Mouse (Mus musculus): ENCODE measurements around the gene Sertad4. TPM values are rescaled to one million over a fixed set of nuclear protein-coding genes. Genes with fewer than 3 reads are reported as not detected.

The Sertad4 gene
- polyA plus RNA-seq, 1 experiment, result 59.4 TPM

GRCm38 (mm10) chr1:192835211-192835681 lies 20.3 kb downstream of the Sertad4 start:
- H3K4me1 ChIP-seq (ENCODE audit: control insufficient read depth, insufficient read depth, low read length), result 0 out of 2 replicates have a peak, but pooled peaks cover 4% of the 10 kb centered on the region
- TF ChIP-seq POLR2A (IDR thresholded peaks at IDR 0.05; ENCODE audit: low read depth, low read length) (no peak), CTCF (IDR thresholded peaks at IDR 0.05; ENCODE audit: borderline replicate concordance, insufficient read depth, low read length) (no peak)
- no peak overlapping the region for H3K27ac ChIP-seq (ENCODE audit: insufficient read depth, low read length)
- no peak overlapping the region for H3K4me3 ChIP-seq (ENCODE audit: insufficient read depth, low read length)

GRCm38 (mm10) chr1:192834361-192835210 lies 21.0 kb downstream of the Sertad4 start:
- TF ChIP-seq CTCF (IDR thresholded peaks at IDR 0.05; ENCODE audit: borderline replicate concordance, insufficient read depth, low read length) (no peak), POLR2A (IDR thresholded peaks at IDR 0.05; ENCODE audit: low read depth, low read length) (no peak)
- Histone ChIP-seq H3K4me1 (ENCODE audit: control insufficient read depth, insufficient read depth, low read length) (0 out of 2 replicates have a peak, but pooled peaks cover 4% of the 10 kb centered on the region), H3K4me3 (ENCODE audit: insufficient read depth, low read length) (0 out of 2 replicates have a peak overlapping the region, but pooled peaks have one; percentile 2), H3K27ac (ENCODE audit: insufficient read depth, low read length) (no peak overlapping the region)

- TF ChIP-seq CTCF (IDR thresholded peaks at IDR 0.05; ENCODE audit: borderline replicate concordance, insufficient read depth, low read length), result no peak
- no peak for TF ChIP-seq POLR2A (IDR thresholded peaks at IDR 0.05; ENCODE audit: low read depth, low read length)
- Histone ChIP-seq H3K4me1 (ENCODE audit: control insufficient read depth, insufficient read depth, low read length) (0 out of 2 replicates have a peak, but pooled peaks cover 4% of the 10 kb centered on the region), H3K27ac (ENCODE audit: insufficient read depth, low read length) (no peak overlapping the region), H3K4me3 (ENCODE audit: insufficient read depth, low read length) (no peak overlapping the region)
Observed at GRCm38 (mm10) chr1:192833586-192833985, 22.0 kb downstream of the Sertad4 start.

GRCm38 (mm10) chr1:192833097-192833496 lies 22.5 kb downstream of the Sertad4 start:
- Histone ChIP-seq H3K4me1 (ENCODE audit: control insufficient read depth, insufficient read depth, low read length) (0 out of 2 replicates have a peak, but pooled peaks cover 4% of the 10 kb centered on the region), H3K27ac (ENCODE audit: insufficient read depth, low read length) (no peak overlapping the region), H3K4me3 (ENCODE audit: insufficient read depth, low read length) (no peak overlapping the region)
- no peak for TF ChIP-seq CTCF (IDR thresholded peaks at IDR 0.05; ENCODE audit: borderline replicate concordance, insufficient read depth, low read length)
- no peak for TF ChIP-seq POLR2A (IDR thresholded peaks at IDR 0.05; ENCODE audit: low read depth, low read length)

- TF ChIP-seq POLR2A (IDR thresholded peaks at IDR 0.05; ENCODE audit: low read depth, low read length), result no peak
- TF ChIP-seq CTCF (IDR thresholded peaks at IDR 0.05; ENCODE audit: borderline replicate concordance, insufficient read depth, low read length), result no peak
- H3K4me1 ChIP-seq (ENCODE audit: control insufficient read depth, insufficient read depth, low read length), result 0 out of 2 replicates have a peak, but pooled peaks cover 4% of the 10 kb centered on the region
- no peak overlapping the region for H3K27ac ChIP-seq (ENCODE audit: insufficient read depth, low read length)
- no peak overlapping the region for H3K4me3 ChIP-seq (ENCODE audit: insufficient read depth, low read length)
Observed at GRCm38 (mm10) chr1:192832338-192832737, 23.2 kb downstream of the Sertad4 start.

- no peak overlapping the region for H3K27ac ChIP-seq (ENCODE audit: insufficient read depth, low read length)
- H3K4me3 ChIP-seq (ENCODE audit: insufficient read depth, low read length), result no peak overlapping the region
- no peak for TF ChIP-seq CTCF (IDR thresholded peaks at IDR 0.05; ENCODE audit: borderline replicate concordance, insufficient read depth, low read length)
- no peak for TF ChIP-seq POLR2A (IDR thresholded peaks at IDR 0.05; ENCODE audit: low read depth, low read length)
- H3K4me1 ChIP-seq (ENCODE audit: control insufficient read depth, insufficient read depth, low read length), result 0 out of 2 replicates have a peak, but pooled peaks cover 4% of the 10 kb centered on the region
Observed at GRCm38 (mm10) chr1:192830444-192830843, 25.1 kb downstream of the Sertad4 start.

- H3K4me1 ChIP-seq (ENCODE audit: control insufficient read depth, insufficient read depth, low read length), result no peaks in the 10 kb centered on the region
- H3K27ac ChIP-seq (ENCODE audit: insufficient read depth, low read length), result no peak overlapping the region
- H3K4me3 ChIP-seq (ENCODE audit: insufficient read depth, low read length), result no peak overlapping the region
- TF ChIP-seq CTCF (IDR thresholded peaks at IDR 0.05; ENCODE audit: borderline replicate concordance, insufficient read depth, low read length) (no peak), POLR2A (IDR thresholded peaks at IDR 0.05; ENCODE audit: low read depth, low read length) (no peak)
Observed at GRCm38 (mm10) chr1:192828928-192829327, 26.6 kb downstream of the Sertad4 start.

GRCm38 (mm10) chr1:192827955-192828354 lies 27.6 kb downstream of the Sertad4 start:
- 0 out of 2 replicates have a peak, but pooled peaks cover 5% of the 10 kb centered on the region for H3K4me1 ChIP-seq (ENCODE audit: control insufficient read depth, insufficient read depth, low read length)
- H3K4me3 ChIP-seq (ENCODE audit: insufficient read depth, low read length), result no peak overlapping the region
- no peak overlapping the region for H3K27ac ChIP-seq (ENCODE audit: insufficient read depth, low read length)
- TF ChIP-seq CTCF (IDR thresholded peaks at IDR 0.05; ENCODE audit: borderline replicate concordance, insufficient read depth, low read length) (no peak), POLR2A (IDR thresholded peaks at IDR 0.05; ENCODE audit: low read depth, low read length) (no peak)

GRCm38 (mm10) chr1:192825746-192826145 lies 29.8 kb downstream of the Sertad4 start:
- no peak overlapping the region for H3K4me3 ChIP-seq (ENCODE audit: insufficient read depth, low read length)
- no peak overlapping the region for H3K27ac ChIP-seq (ENCODE audit: insufficient read depth, low read length)
- no peak for TF ChIP-seq POLR2A (IDR thresholded peaks at IDR 0.05; ENCODE audit: low read depth, low read length)
- no peak for TF ChIP-seq CTCF (IDR thresholded peaks at IDR 0.05; ENCODE audit: borderline replicate concordance, insufficient read depth, low read length)
- H3K4me1 ChIP-seq (ENCODE audit: control insufficient read depth, insufficient read depth, low read length), result peaks cover 10% of the 10 kb centered on the region; the same call in 1 of the 2 replicates

All from embryonic fibroblast, embryonic 13.5 days (primary cell).